Mouse (Mus musculus) hematopoietic stem cell, adult 5-6 weeks (primary cell): ENCODE data around the gene Mt3. TPM values are rescaled to one million over a fixed set of nuclear protein-coding genes. Genes with fewer than 3 reads are reported as not detected.
"Not testable (repeated sequence)": the region's sequence is repeated elsewhere in the genome, so short reads cannot be mapped to it uniquely, and the experiment has no call there.

Source experiments
- ATAC-seq, 2 experiments: fragments of 125-278 bp in 1 of 2; replicated peaks in 1 of 2; 2 replicates each; pipeline ENCODE4 v1.8.0; 2016 to 2017; ENCODE audit warnings: inconsistent platforms in 2 of 2, mild to moderate bottlenecking in 2 of 2, moderate number of reproducible peaks in 2 of 2, low read depth in 1 of 2, moderate TSS enrichment in 1 of 2; ENCODE audit not compliant: low FRiP score in 2 of 2, poor library complexity in 2 of 2, severe bottlenecking in 2 of 2, insufficient read depth in 1 of 2, low TSS enrichment in 1 of 2
- total RNA-seq: library from RNA; stranded (forward); fragments of 172-1452, 232-1000 nt; gene quantifications from 2 replicates; pipeline ENCODE4 v1.2.3, GENCODE M21; 2017

Gene Mt3
- not detected in 2 replicates for total RNA-seq

- ATAC-seq = peak; percentile 81 to 83
Observed at GRCm38 (mm10) chr8:94152513-94153300, at the start of gene Mt3. Gene Mt3, plus strand, starts transcription at chr8:94152607.

- no peak for ATAC-seq
Observed at GRCm38 (mm10) chr8:94104146-94104545, 48.3 kb upstream of the Mt3 start.

GRCm38 (mm10) chr8:94107871-94108270 is 44.5 kb upstream of the Mt3 start:
- no peak for ATAC-seq

- ATAC-seq = no peak
Observed at GRCm38 (mm10) chr8:94109396-94109795, 43.0 kb upstream of the Mt3 start.

- no peak for ATAC-seq
Observed at GRCm38 (mm10) chr8:94109835-94110234, 42.6 kb upstream of the Mt3 start.

GRCm38 (mm10) chr8:94110526-94111177 is 41.8 kb upstream of the Mt3 start:
- no peak for ATAC-seq

GRCm38 (mm10) chr8:94113435-94113834 is 39.0 kb upstream of the Mt3 start:
- ATAC-seq = peak; percentile 37 to 61; a peak in 1 of 4 replicates

- ATAC-seq = no peak
Observed at GRCm38 (mm10) chr8:94113972-94114371, 38.4 kb upstream of the Mt3 start.

GRCm38 (mm10) chr8:94118776-94119430 is 33.5 kb upstream of the Mt3 start:
- ATAC-seq = no peak

GRCm38 (mm10) chr8:94121625-94122024 is 30.8 kb upstream of the Mt3 start:
- no peak for ATAC-seq

- no peak for ATAC-seq
Observed at GRCm38 (mm10) chr8:94122711-94123468, 29.5 kb upstream of the Mt3 start.

GRCm38 (mm10) chr8:94127711-94128110 is 24.7 kb upstream of the Mt3 start:
- ATAC-seq = 0 out of 4 replicates have a peak, but pooled peaks of 1 of the 2 experiments have one; percentile 4

- ATAC-seq = no peak
Observed at GRCm38 (mm10) chr8:94129133-94129789, 23.1 kb upstream of the Mt3 start.

GRCm38 (mm10) chr8:94130126-94130525 is 22.3 kb upstream of the Mt3 start:
- no peak for ATAC-seq

GRCm38 (mm10) chr8:94132096-94132495 is 20.3 kb upstream of the Mt3 start:
- ATAC-seq = no peak

- ATAC-seq = not testable (repeated sequence)
Observed at GRCm38 (mm10) chr8:94134601-94135000, 17.8 kb upstream of the Mt3 start.

GRCm38 (mm10) chr8:94135556-94135955 is 16.9 kb upstream of the Mt3 start:
- no peak for ATAC-seq
